Mouse (Mus musculus): Measurements from ENCODE around the gene Prox2. TPM values are rescaled to one million over a fixed set of nuclear protein-coding genes. Genes with fewer than 3 reads are reported as not detected.
A peak's percentile ranks its signal among the peaks of the same experiment; 100 is the strongest.

The Prox2 gene
- total and polyA plus RNA-seq, 3 experiments: 2.4 to 13.3 (median 4.5) TPM

- dilution Hi-C loops (cut with MboI; ENCODE audit: extremely low pct_ligation_motif_present, extremely low pct_unique_long_range_greater_than_20kb, low sequenced_read_pairs): no loop called here
- Histone ChIP-seq H3K79me2 (replicated peaks; ENCODE audit: control insufficient read depth, extremely low read depth, insufficient read depth, poor library complexity, severe bottlenecking) (no peaks in the 10 kb centered on the region), H3K4me1 (ENCODE audit: control insufficient read depth in 1 of 2, insufficient read depth in 2 of 2) (peaks cover 5 to 33% of the 10 kb centered on the region in 2 experiments), H3K4me3 (replicated peaks in 1 of 3; ENCODE audit: low read depth in 2 of 3, low read length in 2 of 3, poor library complexity in 1 of 3) (no peak overlapping the region), H3K36me3 (replicated peaks in 1 of 2; ENCODE audit: control insufficient read depth in 1 of 2, insufficient read depth in 1 of 2, low read length in 1 of 2) (no peaks in the 10 kb centered on the region), H3K9ac (ENCODE audit: insufficient read depth, low read depth) (no peak overlapping the region), H3K4me2 (ENCODE audit: insufficient read depth, low read depth, poor library complexity, severe bottlenecking) (no peak overlapping the region), H3K9me3 (replicated peaks; ENCODE audit: low read length) (no peaks in the 10 kb centered on the region), H3K27me3 (replicated peaks) (peaks cover 4% of the 10 kb centered on the region), H3K27ac (ENCODE audit: insufficient read depth, low read depth) (no peak overlapping the region)
- DNase-seq (ENCODE audit: extremely low read depth): no peak
- no peak for TF ChIP-seq PAX5 (IDR thresholded peaks at IDR 0.05; ENCODE audit: low read length)
- no peak for TF ChIP-seq JUND (conservative IDR thresholded peaks at IDR 0.05; ENCODE audit: low read depth, low read length)
- TF ChIP-seq TBP (conservative IDR thresholded peaks at IDR 0.05; ENCODE audit: low read depth, low read length): no peak
- TF ChIP-seq EP300 (IDR thresholded peaks at IDR 0.05; ENCODE audit: low read length): no peak
- no peak for TF ChIP-seq MXI1 (IDR thresholded peaks at IDR 0.05; ENCODE audit: low read depth, low read length)
- TF ChIP-seq CHD1 (IDR thresholded peaks at IDR 0.05; ENCODE audit: low read depth, low read length): no peak
- TF ChIP-seq CTCF (conservative IDR thresholded peaks at IDR 0.05 in 1 of 2, IDR thresholded peaks at IDR 0.05 in 1 of 2; ENCODE audit: low read depth in 2 of 2, low read length in 2 of 2): no peak
- TF ChIP-seq UBTF (IDR thresholded peaks at IDR 0.05; ENCODE audit: low read depth, low read length): no peak
- no peak for TF ChIP-seq ZNF384 (IDR thresholded peaks at IDR 0.05; ENCODE audit: low read depth, low read length)
- TF ChIP-seq BHLHE40 (IDR thresholded peaks at IDR 0.05; ENCODE audit: low read depth, low read length): no peak
- in situ Hi-C loops (cut with MboI; ENCODE audit: low pct_ligation_motif_present, low pct_unique_long_range_greater_than_20kb, low sequenced_read_pairs): no loop called here
Observed at GRCm38 (mm10) chr12:85146355-85146754, 35.8 kb upstream of the Prox2 start.

- no peaks in the 10 kb centered on the region for H3K79me2 ChIP-seq (replicated peaks; ENCODE audit: control insufficient read depth, extremely low read depth, insufficient read depth, poor library complexity, severe bottlenecking)
- no peak for DNase-seq (ENCODE audit: extremely low read depth)
- TF ChIP-seq BHLHE40 (IDR thresholded peaks at IDR 0.05; ENCODE audit: low read depth, low read length) (peak; percentile 67; the same call in 1 of the 2 replicates), UBTF (IDR thresholded peaks at IDR 0.05; ENCODE audit: low read depth, low read length) (no peak), POLR2A (IDR thresholded peaks at IDR 0.05; ENCODE audit: low read depth, low read length) (no peak)
- H3K9me3 ChIP-seq (replicated peaks; ENCODE audit: low read length): no peaks in the 10 kb centered on the region
- no peaks in the 10 kb centered on the region for H3K36me3 ChIP-seq (replicated peaks in 1 of 2; ENCODE audit: control insufficient read depth in 1 of 2, insufficient read depth in 1 of 2, low read length in 1 of 2)
- H3K27ac ChIP-seq (ENCODE audit: insufficient read depth, low read depth): no peak overlapping the region
- H3K9ac ChIP-seq (ENCODE audit: insufficient read depth, low read depth): no peak overlapping the region
- dilution Hi-C loops (cut with MboI; ENCODE audit: extremely low pct_ligation_motif_present, extremely low pct_unique_long_range_greater_than_20kb, low sequenced_read_pairs) (no loop called here), in situ Hi-C loops (cut with MboI; ENCODE audit: low pct_ligation_motif_present, low pct_unique_long_range_greater_than_20kb, low sequenced_read_pairs) (no loop called here)
- H3K4me2 ChIP-seq (ENCODE audit: insufficient read depth, low read depth, poor library complexity, severe bottlenecking): no peak overlapping the region
- peaks cover 5 to 33% of the 10 kb centered on the region in 2 experiments for H3K4me1 ChIP-seq (ENCODE audit: control insufficient read depth in 1 of 2, insufficient read depth in 2 of 2)
- no peak overlapping the region for H3K4me3 ChIP-seq (replicated peaks in 1 of 3; ENCODE audit: low read depth in 2 of 3, low read length in 2 of 3, poor library complexity in 1 of 3)
- H3K27me3 ChIP-seq (replicated peaks): peaks cover 4% of the 10 kb centered on the region
Observed at GRCm38 (mm10) chr12:85145630-85146029, 35.1 kb upstream of the Prox2 start.

GRCm38 (mm10) chr12:85144821-85145220 lies 34.3 kb upstream of the Prox2 start:
- Histone ChIP-seq H3K4me1 (ENCODE audit: control insufficient read depth in 1 of 2, insufficient read depth in 2 of 2) (peaks cover 5 to 33% of the 10 kb centered on the region in 2 experiments), H3K36me3 (replicated peaks in 1 of 2; ENCODE audit: control insufficient read depth in 1 of 2, insufficient read depth in 1 of 2, low read length in 1 of 2) (no peaks in the 10 kb centered on the region), H3K9ac (ENCODE audit: insufficient read depth, low read depth) (no peak overlapping the region), H3K27me3 (replicated peaks) (peaks cover 4% of the 10 kb centered on the region), H3K4me2 (ENCODE audit: insufficient read depth, low read depth, poor library complexity, severe bottlenecking) (no peak overlapping the region), H3K9me3 (replicated peaks; ENCODE audit: low read length) (no peaks in the 10 kb centered on the region), H3K79me2 (replicated peaks; ENCODE audit: control insufficient read depth, extremely low read depth, insufficient read depth, poor library complexity, severe bottlenecking) (no peaks in the 10 kb centered on the region), H3K4me3 (replicated peaks in 1 of 3; ENCODE audit: low read depth in 2 of 3, low read length in 2 of 3, poor library complexity in 1 of 3) (no peak overlapping the region), H3K27ac (ENCODE audit: insufficient read depth, low read depth) (no peak overlapping the region)
- in situ Hi-C loops (cut with MboI; ENCODE audit: low pct_ligation_motif_present, low pct_unique_long_range_greater_than_20kb, low sequenced_read_pairs): no loop called here
- TF ChIP-seq RCOR1 (conservative IDR thresholded peaks at IDR 0.05; ENCODE audit: low read depth, low read length): no peak
- TF ChIP-seq IRF4 (IDR thresholded peaks at IDR 0.05; ENCODE audit: low read depth, low read length): no peak
- TF ChIP-seq MXI1 (IDR thresholded peaks at IDR 0.05; ENCODE audit: low read depth, low read length): no peak
- TF ChIP-seq MAFK (IDR thresholded peaks at IDR 0.05; ENCODE audit: insufficient replicate concordance, low read length): no peak
- TF ChIP-seq ELF1 (IDR thresholded peaks at IDR 0.05; ENCODE audit: low read depth, low read length): no peak
- no peak for TF ChIP-seq GABPA (IDR thresholded peaks at IDR 0.05; ENCODE audit: insufficient replicate concordance, low read depth, low read length)
- no peak for TF ChIP-seq PAX5 (IDR thresholded peaks at IDR 0.05; ENCODE audit: low read length)
- TF ChIP-seq POLR2A (IDR thresholded peaks at IDR 0.05; ENCODE audit: low read depth, low read length): no peak
- TF ChIP-seq SMC3 (IDR thresholded peaks at IDR 0.05; ENCODE audit: low read depth, low read length): no peak
- TF ChIP-seq ZKSCAN1 (IDR thresholded peaks at IDR 0.05; ENCODE audit: borderline replicate concordance, low read depth, low read length): no peak
- TF ChIP-seq POLR2AphosphoS2 (IDR thresholded peaks at IDR 0.05; ENCODE audit: low read depth, low read length): no peak
- no peak for TF ChIP-seq NRF1 (IDR thresholded peaks at IDR 0.05; ENCODE audit: low read depth, low read length)
- no peak for TF ChIP-seq ETS1 (conservative IDR thresholded peaks at IDR 0.05; ENCODE audit: low read depth, low read length)
- TF ChIP-seq JUND (conservative IDR thresholded peaks at IDR 0.05; ENCODE audit: low read depth, low read length): no peak
- TF ChIP-seq USF2 (conservative IDR thresholded peaks at IDR 0.05; ENCODE audit: low read depth, low read length): no peak
- TF ChIP-seq E2F4 (IDR thresholded peaks at IDR 0.05; ENCODE audit: insufficient replicate concordance, low read depth, low read length): no peak
- no peak for DNase-seq (ENCODE audit: extremely low read depth)
- dilution Hi-C loops (cut with MboI; ENCODE audit: extremely low pct_ligation_motif_present, extremely low pct_unique_long_range_greater_than_20kb, low sequenced_read_pairs): no loop called here

Data from CH12.LX (cell line).